Mouse (Mus musculus) heart, embryonic 10.5 days (tissue): Measurements from ENCODE around the gene Ndufs8. TPM values are rescaled to one million over a fixed set of nuclear protein-coding genes. Genes with fewer than 3 reads are reported as not detected.

ENCODE experiments used
- DNase-seq: peaks from one replicate; pipeline ENCODE4 v3.0.0-alpha.2; 2017; ENCODE audit warnings: low spot score
- H3K27ac ChIP-seq: fragments of 300-500 bp; sonication (generic); 2 replicates; pipeline ENCODE4 v1.5.1; 2016; ENCODE audit warnings: mild to moderate bottlenecking
- H3K27me3 ChIP-seq: fragments of 300-500 bp; sonication (generic); 2 replicates; pipeline ENCODE4 v1.6.1; 2016; ENCODE audit warnings: mild to moderate bottlenecking; ENCODE audit not compliant: poor library complexity, insufficient read depth, severe bottlenecking
- H3K36me3 ChIP-seq: fragments of 300-500 bp; sonication (generic); 2 replicates; pipeline ENCODE4 v1.6.1; 2016; ENCODE audit warnings: mild to moderate bottlenecking, moderate library complexity
- H3K4me1 ChIP-seq: fragments of 300-500 bp; sonication (generic); 2 replicates; pipeline ENCODE4 v1.6.1; 2016; ENCODE audit warnings: mild to moderate bottlenecking
- H3K4me3 ChIP-seq: fragments of 300-500 bp; sonication (generic); 2 replicates; pipeline ENCODE4 v1.5.1; 2016; ENCODE audit warnings: mild to moderate bottlenecking, moderate library complexity
- H3K9me3 ChIP-seq: fragments of 300-500 bp; sonication (generic); 2 replicates; pipeline ENCODE4 v1.6.1; 2016; ENCODE audit warnings: mild to moderate bottlenecking, moderate library complexity
- WGBS: fragments of 180-500 bp; shearing (Covaris S2); methylation state at CpG from one replicate; pipeline ENCODE4 v1.1.7; 2016; 5-methylcytosine and 5-hydroxymethylcytosine counted together
- polyA plus RNA-seq: library from polyadenylated mRNA; unstranded; fragments of >200 nt; fragmentation: Nextera tagmentation; extraction: Ambion mirVana; gene quantifications from 2 replicates; pipeline ENCODE4 v1.2.1, GENCODE M21; 2016

Gene Ndufs8
- polyA plus RNA-seq, 1 experiment from 2014 or later: 323 TPM

DNA sequence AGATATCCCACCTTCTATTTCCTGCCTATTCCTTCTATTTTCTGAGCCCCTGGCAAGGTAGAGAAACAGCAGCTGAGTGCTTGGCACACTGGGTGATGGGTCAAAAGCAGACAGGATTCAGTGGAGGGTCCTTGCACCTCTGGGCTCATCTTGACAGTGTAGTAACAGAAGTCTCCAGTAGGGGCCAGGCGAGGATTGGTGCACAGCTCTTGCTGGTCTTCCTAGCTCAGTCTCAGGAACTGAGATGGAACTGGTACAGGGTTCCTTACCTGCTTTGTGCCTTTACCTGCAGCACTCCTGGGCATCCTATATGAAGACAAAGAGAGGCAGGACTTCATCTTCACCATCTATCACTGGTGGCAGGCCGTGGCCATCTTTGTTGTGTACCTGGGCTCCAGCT lies 34.1 kb upstream of the Ndufs8 start:
- Histone ChIP-seq H3K27me3 (peaks cover 42% of the 10 kb centered on the region), H3K36me3 (no peaks in the 10 kb centered on the region), H3K27ac (no peak overlapping the region), H3K4me3 (no peak overlapping the region), H3K4me1 (peaks cover 11% of the 10 kb centered on the region), H3K9me3 (no peaks in the 10 kb centered on the region)
- no peak for DNase-seq
- WGBS: 9% methylated on average over 2 of the region's 2 CpGs

DNA sequence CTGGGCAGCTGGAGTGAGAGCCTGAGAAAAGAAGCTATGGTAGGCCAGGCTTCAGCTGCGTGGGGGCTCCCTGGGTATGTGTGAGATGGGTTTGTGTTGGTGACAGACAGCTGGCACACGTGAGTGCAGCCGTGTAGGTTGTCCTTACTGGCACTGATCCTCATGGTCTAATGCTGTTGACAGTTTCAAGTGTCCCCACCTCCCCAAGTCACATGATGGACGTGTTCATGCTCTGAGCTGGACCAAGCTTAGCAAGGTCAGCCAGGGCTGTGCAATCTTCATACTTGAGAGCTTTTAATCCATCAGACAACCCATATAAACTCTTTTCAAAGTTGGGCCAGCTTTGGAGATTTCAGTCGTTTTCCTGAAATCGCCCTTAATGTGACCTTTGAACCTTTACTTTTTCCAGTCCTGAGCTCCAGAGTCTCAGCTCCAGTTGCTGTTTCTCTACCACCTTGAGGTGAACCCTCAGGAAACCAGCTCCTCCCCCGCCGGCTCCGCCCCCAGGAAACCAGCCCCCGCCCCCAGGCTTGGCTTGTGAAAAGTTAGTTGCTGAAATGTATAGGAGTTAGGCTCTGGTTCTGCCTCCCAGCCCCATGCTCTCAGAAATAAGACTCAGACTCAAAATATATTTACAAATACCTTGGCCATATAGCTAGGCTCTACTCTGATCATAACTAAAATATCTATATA lies 33.4 kb upstream of the Ndufs8 start:
- no peaks in the 10 kb centered on the region for H3K36me3 ChIP-seq
- WGBS: 24% methylated on average over 10 of the region's 10 CpGs
- no peak for DNase-seq
- peaks cover 11% of the 10 kb centered on the region for H3K4me1 ChIP-seq
- no peak overlapping the region for H3K27ac ChIP-seq
- H3K4me3 ChIP-seq: no peak overlapping the region
- peaks cover 45% of the 10 kb centered on the region for H3K27me3 ChIP-seq
- no peaks in the 10 kb centered on the region for H3K9me3 ChIP-seq

DNA sequence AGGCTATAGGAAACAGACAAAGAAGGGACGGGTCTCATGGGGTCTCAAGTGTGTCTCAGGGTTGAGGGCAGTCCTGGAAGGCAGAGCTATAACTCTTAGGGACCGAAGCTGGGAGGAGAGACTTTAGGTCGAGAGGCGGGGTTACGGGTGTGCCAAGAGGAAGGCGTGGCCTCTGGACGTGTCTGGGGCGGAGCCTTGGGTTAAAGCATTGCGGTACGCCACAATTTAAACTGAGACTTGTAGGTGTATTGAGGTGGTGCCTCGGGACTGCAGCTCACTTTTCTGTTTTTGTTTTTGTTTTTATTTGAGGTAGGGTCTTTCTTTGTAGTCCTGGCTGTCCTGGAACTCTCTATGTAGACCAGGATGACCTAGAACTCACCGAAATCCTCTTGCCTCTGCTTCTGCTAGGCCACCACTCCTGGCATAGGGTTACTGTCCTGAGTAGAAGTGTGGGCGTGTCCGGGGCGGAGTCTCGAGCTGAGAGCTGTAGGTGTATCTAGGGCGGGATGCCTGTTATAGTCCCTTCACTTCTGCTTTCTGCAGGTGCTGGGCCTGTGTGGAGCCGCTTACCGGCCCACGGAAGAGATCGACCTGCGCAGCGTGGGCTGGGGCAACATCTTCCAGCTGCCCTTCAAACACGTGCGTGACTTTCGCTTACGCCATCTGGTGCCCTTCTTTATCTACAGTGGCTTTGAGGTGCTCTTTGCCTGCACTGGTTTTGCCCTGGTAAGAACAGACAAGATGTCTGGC lies 30.6 kb upstream of the Ndufs8 start:
- H3K36me3 ChIP-seq: no peaks in the 10 kb centered on the region
- peak overlapping the region; percentile 13 for H3K4me3 ChIP-seq
- peaks cover 36% of the 10 kb centered on the region for H3K27me3 ChIP-seq
- no peaks in the 10 kb centered on the region for H3K9me3 ChIP-seq
- H3K4me1 ChIP-seq: peaks cover 11% of the 10 kb centered on the region
- no peak overlapping the region for H3K27ac ChIP-seq
- DNase-seq: no peak
- WGBS: 17% methylated on average over 27 of the region's 27 CpGs

DNA sequence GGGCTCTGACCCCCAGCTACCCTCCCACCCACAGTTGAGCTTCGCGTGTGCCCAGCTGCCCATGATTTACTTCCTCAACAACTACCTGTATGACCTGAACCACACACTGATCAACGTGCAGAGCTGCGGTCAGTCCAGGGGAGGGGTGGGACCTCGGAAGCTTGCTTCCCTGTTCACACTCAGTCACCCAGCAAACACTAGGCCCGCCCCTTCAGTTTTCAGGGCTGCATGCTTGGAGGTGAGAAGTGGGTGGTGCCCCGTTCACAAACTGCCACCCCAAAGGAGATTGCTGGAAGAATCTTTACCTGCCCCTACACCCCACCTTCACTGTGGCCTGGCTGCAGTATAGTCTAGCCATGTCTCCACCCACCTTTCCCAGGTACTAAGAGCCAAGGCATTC lies 29.7 kb upstream of the Ndufs8 start:
- no peak overlapping the region for H3K27ac ChIP-seq
- H3K4me1 ChIP-seq: peaks cover 11% of the 10 kb centered on the region
- H3K4me3 ChIP-seq: no peak overlapping the region
- H3K36me3 ChIP-seq: no peaks in the 10 kb centered on the region
- H3K27me3 ChIP-seq: peaks cover 29% of the 10 kb centered on the region
- WGBS: 74% methylated on average over 7 of the region's 7 CpGs
- no peaks in the 10 kb centered on the region for H3K9me3 ChIP-seq
- no peak for DNase-seq

DNA sequence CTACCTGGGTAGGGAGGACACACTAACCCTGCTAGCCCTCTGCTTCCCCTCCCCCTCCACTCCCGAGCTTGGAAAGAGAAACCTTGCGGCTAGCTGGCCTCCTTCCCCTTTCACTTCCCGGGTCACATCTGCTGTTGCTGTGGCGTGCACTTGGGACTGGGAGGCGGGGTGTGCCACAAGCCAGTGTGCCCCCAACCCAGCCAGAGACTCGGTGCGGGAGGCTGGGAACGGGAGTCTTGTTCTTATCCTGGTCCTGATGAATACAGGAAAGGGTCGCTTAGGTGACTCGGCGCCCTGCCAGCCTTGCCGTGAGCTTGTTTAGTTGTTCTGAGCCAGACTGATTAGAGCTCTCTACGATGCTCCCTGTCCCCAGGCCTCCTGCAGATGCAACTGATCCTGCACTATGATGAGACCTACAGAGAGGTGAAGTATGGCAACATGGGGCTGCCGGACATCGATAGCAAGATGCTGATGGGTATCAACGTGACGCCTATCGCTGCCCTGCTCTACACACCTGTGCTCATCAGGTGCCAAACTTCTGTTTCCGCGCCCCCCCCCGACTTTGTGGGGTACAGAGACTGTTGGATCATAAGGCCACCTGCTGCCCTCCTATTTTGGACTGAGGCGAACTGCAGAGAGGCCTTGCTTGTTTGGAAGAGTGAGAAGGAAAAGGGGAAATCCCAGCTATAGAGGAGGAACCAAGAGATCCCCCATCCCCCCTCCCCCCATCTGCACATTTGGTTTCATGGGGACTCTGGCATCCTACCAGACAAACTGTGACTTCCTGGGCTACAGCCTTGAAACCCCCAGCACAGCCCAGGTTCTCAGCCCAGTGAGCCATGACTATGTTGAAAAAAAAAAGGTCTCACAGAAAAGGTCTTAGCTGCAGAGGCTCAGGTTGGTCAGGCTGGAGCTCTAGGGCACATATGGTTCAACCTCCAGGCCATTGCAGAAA lies 23.6 kb upstream of the Ndufs8 start:
- H3K9me3 ChIP-seq: no peaks in the 10 kb centered on the region
- H3K4me3 ChIP-seq: peak overlapping the region; percentile 70
- peak overlapping the region; percentile 79 for H3K27ac ChIP-seq
- 7% methylated on average over 22 of the region's 22 CpGs for WGBS
- no peak for DNase-seq
- peaks cover 15% of the 10 kb centered on the region for H3K4me1 ChIP-seq
- H3K27me3 ChIP-seq: peaks cover 13% of the 10 kb centered on the region
- no peaks in the 10 kb centered on the region for H3K36me3 ChIP-seq

DNA sequence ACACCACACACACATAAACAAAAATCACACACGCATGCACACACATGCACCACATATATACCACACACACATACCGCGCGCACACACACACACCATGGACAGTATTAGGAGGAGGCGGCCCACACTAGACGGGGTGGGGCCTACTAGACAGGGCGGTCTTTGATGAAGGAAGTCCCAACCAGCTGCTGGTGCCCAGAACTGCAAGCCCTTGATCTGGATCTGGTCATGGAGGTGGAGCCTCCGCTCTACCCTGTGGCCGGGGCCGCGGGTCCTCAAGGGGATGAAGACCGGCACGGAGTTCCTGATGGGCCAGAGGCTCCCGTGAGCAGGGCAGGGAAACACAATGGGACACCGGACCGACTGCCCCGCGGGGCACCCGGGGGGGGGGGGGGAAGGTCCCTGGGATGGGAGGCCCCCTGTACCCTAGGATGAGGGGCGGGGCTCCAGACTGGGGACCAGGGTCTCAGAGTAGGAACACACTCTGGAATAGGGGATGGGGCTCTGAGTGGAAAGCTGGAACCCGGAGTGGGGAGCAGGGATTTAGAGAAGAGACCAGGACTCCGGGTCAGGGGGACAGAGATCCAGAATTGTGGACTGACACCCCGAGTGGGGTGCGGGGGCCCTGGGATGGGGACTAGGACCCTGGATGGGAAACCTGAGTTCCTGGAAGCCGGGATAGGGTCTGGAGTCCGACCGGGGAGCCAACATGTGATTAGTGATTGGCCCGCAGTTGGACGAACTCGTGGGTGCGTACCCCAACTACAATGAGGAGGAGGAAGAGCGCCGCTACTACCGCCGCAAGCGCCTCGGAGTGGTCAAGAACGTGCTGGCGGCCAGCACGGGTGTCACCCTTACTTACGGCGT lies 22.7 kb upstream of the Ndufs8 start, which contains the start of gene Unc93b1:
TSS of gene Unc93b1 (plus strand) at position 155 of the 864 bp plus-strand sequence.
- Histone ChIP-seq H3K36me3 (no peaks in the 10 kb centered on the region), H3K27me3 (peaks cover 19% of the 10 kb centered on the region), H3K4me1 (peaks cover 22% of the 10 kb centered on the region), H3K4me3 (peak within 1 kb of the TSS; percentile 70), H3K27ac (peak within 1 kb of the TSS; percentile 79), H3K9me3 (no peaks in the 10 kb centered on the region)
- DNase-seq: no peak
- WGBS: 6% methylated on average over 42 of the region's 42 CpGs

DNA sequence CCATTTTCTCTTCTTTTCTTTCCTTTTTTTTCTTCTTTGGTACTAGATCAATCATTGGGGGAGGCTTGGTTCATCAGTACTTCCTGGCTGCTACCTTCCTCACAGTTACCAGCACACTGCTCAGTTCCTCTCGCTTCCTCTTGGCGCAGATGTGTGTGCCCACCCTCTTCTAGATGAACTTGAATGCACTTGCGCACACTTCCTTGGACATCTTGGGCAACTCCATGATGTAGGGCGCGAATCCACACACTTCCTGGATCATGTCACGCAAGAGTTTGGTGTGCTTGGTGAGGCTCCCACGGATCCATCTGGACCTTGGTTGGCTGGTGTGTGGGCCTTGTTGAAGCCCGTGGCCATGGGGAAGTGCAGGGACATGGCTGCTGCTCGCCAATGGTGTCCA lies 19.1 kb upstream of the Ndufs8 start:
- H3K9me3 ChIP-seq: no peaks in the 10 kb centered on the region
- 86% methylated on average over 9 of the region's 9 CpGs for WGBS
- H3K27ac ChIP-seq: no peak overlapping the region
- H3K4me1 ChIP-seq: peaks cover 30% of the 10 kb centered on the region
- peaks cover 13% of the 10 kb centered on the region for H3K27me3 ChIP-seq
- DNase-seq: no peak
- H3K4me3 ChIP-seq: no peak overlapping the region
- H3K36me3 ChIP-seq: no peaks in the 10 kb centered on the region

DNA sequence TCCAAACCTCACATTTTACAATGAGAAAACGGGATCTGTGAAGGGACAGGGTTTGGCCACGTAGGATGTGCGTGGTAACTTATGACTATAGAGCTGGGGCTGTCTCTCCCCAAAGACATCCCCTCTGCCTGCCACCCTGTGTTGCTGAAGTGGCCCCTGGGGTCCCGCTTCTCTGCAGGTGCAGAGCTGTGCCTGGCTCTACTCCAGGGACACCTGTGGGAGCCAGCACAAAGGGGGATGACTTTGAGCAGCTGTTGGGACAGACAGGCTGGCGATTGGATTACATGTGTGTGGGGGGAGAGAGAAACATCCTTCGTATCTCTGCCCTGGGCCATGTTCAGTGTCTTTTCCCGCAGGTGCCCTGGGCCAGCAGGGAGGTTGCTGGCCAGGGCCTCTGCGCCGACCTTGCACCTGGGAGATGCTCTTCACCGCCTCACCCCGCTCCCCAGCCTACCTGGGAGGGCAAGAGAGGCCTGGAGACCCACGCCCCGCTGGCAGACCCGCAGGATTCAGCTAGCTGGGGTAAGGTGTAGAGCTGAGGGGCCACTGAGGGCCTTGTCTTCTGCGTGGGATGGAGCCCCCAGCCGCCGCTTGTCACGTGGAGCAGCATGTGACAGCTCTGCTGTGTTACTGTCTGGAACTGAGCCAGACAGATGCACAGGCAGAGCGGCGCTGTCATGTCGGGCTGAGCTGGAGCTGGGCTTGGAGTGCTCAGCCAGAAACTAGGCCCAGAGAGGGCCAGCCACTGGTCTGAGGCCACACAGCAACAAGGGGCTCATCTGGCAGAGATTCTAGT lies 17.9 kb upstream of the Ndufs8 start:
- WGBS: 71% methylated on average over 21 of the region's 21 CpGs
- DNase-seq: no peak
- H3K27ac ChIP-seq: peak overlapping the region; percentile 78

DNA sequence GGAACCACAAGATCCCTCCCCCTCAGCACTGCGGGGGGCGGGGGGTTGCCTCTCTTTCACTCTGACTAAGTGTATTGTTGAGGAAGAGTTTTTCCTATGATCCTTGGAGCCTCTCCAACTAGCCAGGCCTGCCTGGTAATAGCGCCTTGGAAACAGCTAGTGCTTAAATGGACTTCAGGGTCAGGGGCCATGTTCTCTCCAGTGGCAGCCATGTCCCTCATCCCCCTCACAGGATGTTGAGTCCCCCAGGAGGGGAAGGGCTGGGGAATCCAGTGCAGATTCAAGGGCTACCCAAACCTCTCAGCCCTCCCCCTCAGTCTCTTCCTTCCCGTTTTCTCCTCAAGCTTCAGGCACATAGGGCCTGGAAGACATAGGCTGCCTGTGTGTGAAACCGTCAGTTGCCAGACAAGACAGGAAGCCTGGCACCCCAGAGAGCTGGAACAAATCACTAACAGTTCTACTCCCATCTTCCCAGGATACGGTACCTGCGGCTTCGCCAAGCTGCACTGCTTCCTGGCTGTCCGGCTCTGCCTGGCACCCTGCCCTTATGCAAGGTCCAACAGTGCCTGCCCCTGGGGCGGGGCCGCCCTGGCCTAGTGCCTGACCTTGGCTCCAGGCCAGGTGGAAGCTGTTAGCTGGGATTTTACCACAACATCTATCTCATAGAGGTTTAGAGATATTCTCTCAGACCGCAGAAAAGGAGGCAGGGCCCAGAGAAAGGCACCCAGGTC lies 16.8 kb upstream of the Ndufs8 start, which contains the start of gene Aldh3b1:
TSS of gene Aldh3b1 (minus strand) at position 598 of the 731 bp plus-strand sequence.
- WGBS: 53% methylated on average over 12 of the region's 12 CpGs
- H3K9me3 ChIP-seq: no peaks in the 10 kb centered on the region
- H3K27ac ChIP-seq: peak within 1 kb of the TSS; percentile 78
- peak within 1 kb of the TSS; percentile 18; the same call in 1 of the 2 replicates for H3K4me3 ChIP-seq
- H3K4me1 ChIP-seq: peaks cover 21% of the 10 kb centered on the region
- H3K36me3 ChIP-seq: no peaks in the 10 kb centered on the region
- DNase-seq: no peak
- H3K27me3 ChIP-seq: peaks cover 6% of the 10 kb centered on the region; the same call in 1 of the 2 replicates

More for the DNA sequence above, 17.9 kb upstream of the Ndufs8 start:
- H3K4me1 ChIP-seq: peaks cover 26% of the 10 kb centered on the region
- H3K9me3 ChIP-seq: no peaks in the 10 kb centered on the region
- H3K27me3 ChIP-seq: peaks cover 6% of the 10 kb centered on the region; the same call in 1 of the 2 replicates
- H3K36me3 ChIP-seq: no peaks in the 10 kb centered on the region
- no peak overlapping the region for H3K4me3 ChIP-seq

DNA sequence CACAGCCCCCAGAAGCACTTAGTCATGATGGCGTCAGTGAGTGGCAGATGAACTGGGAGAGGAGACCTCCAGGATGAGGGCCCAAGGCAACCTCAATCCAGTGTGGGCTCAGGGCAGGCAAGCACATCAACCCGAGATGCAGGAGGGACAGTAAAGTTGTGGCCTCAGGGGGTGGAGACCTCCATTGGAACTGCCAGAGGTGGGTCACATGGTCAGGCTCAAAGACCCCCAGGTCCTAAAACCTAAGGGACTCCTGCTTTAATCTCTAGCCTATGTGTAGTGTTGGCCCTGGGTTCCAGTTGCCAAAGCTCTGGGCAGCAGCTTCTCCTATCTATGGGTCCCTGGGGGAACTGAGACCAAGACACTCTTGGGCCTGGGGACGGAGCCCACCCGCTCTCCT lies 16.2 kb upstream of the Ndufs8 start:
- no peaks in the 10 kb centered on the region for H3K36me3 ChIP-seq
- peaks cover 27% of the 10 kb centered on the region for H3K4me1 ChIP-seq
- H3K9me3 ChIP-seq: no peaks in the 10 kb centered on the region
- peak overlapping the region; percentile 56 for H3K27ac ChIP-seq
- peaks cover 6% of the 10 kb centered on the region; the same call in 1 of the 2 replicates for H3K27me3 ChIP-seq
- 79% methylated on average over 4 of the region's 4 CpGs for WGBS
- DNase-seq: no peak
- H3K4me3 ChIP-seq: no peak overlapping the region

DNA sequence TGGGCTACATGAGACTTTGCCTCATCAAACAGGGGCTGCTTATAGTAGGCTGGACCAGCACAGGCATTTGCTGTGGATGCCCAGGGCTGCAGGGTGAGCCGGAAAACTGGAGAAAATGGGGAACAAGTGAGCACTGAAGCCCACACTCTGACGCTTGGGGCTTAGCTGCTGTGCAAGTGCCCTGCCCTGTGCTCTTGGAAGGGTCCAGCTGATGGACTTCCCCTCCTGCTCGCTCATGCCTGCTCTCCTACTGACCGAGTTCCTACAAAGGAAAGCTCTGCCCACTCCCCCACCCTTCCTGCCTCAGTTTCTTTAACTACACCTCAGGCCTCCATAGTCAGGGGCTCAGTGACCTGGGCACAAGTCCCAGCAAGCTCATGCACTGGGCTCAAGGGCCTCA lies 15.4 kb upstream of the Ndufs8 start:
- WGBS: 86% methylated on average over 4 of the region's 4 CpGs
- Histone ChIP-seq H3K4me3 (no peak overlapping the region), H3K9me3 (no peaks in the 10 kb centered on the region), H3K27ac (no peak overlapping the region), H3K27me3 (peaks cover 6% of the 10 kb centered on the region; the same call in 1 of the 2 replicates), H3K4me1 (peaks cover 34% of the 10 kb centered on the region), H3K36me3 (no peaks in the 10 kb centered on the region)
- no peak for DNase-seq
